Mouse (Mus musculus): ENCODE results near the gene Paqr8. TPM values are rescaled to one million over a fixed set of nuclear protein-coding genes. Genes with fewer than 3 reads are reported as not detected.

Gene Paqr8
- polyA plus RNA-seq, 1 experiment from 2014 or later: 8.4 TPM

- Histone ChIP-seq H3K9ac (ENCODE audit: low read length) (no peak overlapping the region), H3K4me1 (ENCODE audit: control insufficient read depth, insufficient read depth, low read length) (0 out of 2 replicates have a peak, but pooled peaks cover 3% of the 10 kb centered on the region), H3K9me3 (ENCODE audit: control insufficient read depth, low read length) (no peaks in the 10 kb centered on the region), H3K27me3 (ENCODE audit: control insufficient read depth, insufficient read depth, low read length) (no peaks in the 10 kb centered on the region), H3K4me3 (ENCODE audit: low read depth, low read length) (no peak overlapping the region), H3K4me2 (ENCODE audit: low read depth) (no peak overlapping the region), H3K36me3 (ENCODE audit: control insufficient read depth, insufficient read depth, low read length) (no peaks in the 10 kb centered on the region), H3K27ac (ENCODE audit: low read depth, low read length) (no peak overlapping the region)
- WGBS: 60% methylated on average over 4 of the region's 4 CpGs
- DNase-seq (ENCODE audit: low spot score): no peak
- no peak for ATAC-seq (ENCODE audit: insufficient read depth, low FRiP score, low TSS enrichment)
Measured at GRCm38 (mm10) chr1:20900336-20900735, 9.9 kb downstream of the Paqr8 start.

GRCm38 (mm10) chr1:20905501-20906127 is 15.2 kb downstream of the Paqr8 start:
- Histone ChIP-seq H3K9ac (ENCODE audit: low read length) (no peak overlapping the region), H3K27me3 (ENCODE audit: control insufficient read depth, insufficient read depth, low read length) (no peaks in the 10 kb centered on the region), H3K4me1 (ENCODE audit: control insufficient read depth, insufficient read depth, low read length) (no peaks in the 10 kb centered on the region), H3K9me3 (ENCODE audit: control insufficient read depth, low read length) (no peaks in the 10 kb centered on the region), H3K36me3 (ENCODE audit: control insufficient read depth, insufficient read depth, low read length) (no peaks in the 10 kb centered on the region), H3K4me2 (ENCODE audit: low read depth) (no peak overlapping the region), H3K4me3 (ENCODE audit: low read depth, low read length) (no peak overlapping the region), H3K27ac (ENCODE audit: low read depth, low read length) (no peak overlapping the region)
- ATAC-seq (ENCODE audit: insufficient read depth, low FRiP score, low TSS enrichment): peak; percentile 71
- WGBS: 66% methylated on average over 8 of the region's 8 CpGs
- no peak for DNase-seq (ENCODE audit: low spot score)

GRCm38 (mm10) chr1:20906128-20906515 is 15.7 kb downstream of the Paqr8 start:
- no peaks in the 10 kb centered on the region for H3K36me3 ChIP-seq (ENCODE audit: control insufficient read depth, insufficient read depth, low read length)
- no peak for ATAC-seq (ENCODE audit: insufficient read depth, low FRiP score, low TSS enrichment)
- H3K27me3 ChIP-seq (ENCODE audit: control insufficient read depth, insufficient read depth, low read length): no peaks in the 10 kb centered on the region
- H3K9ac ChIP-seq (ENCODE audit: low read length): no peak overlapping the region
- H3K9me3 ChIP-seq (ENCODE audit: control insufficient read depth, low read length): no peaks in the 10 kb centered on the region
- H3K27ac ChIP-seq (ENCODE audit: low read depth, low read length): no peak overlapping the region
- DNase-seq (ENCODE audit: low spot score): no peak
- WGBS: 84% methylated on average over 9 of the region's 9 CpGs
- no peak overlapping the region for H3K4me3 ChIP-seq (ENCODE audit: low read depth, low read length)
- H3K4me1 ChIP-seq (ENCODE audit: control insufficient read depth, insufficient read depth, low read length): no peaks in the 10 kb centered on the region
- no peak overlapping the region for H3K4me2 ChIP-seq (ENCODE audit: low read depth)

GRCm38 (mm10) chr1:20908541-20908940 is 18.1 kb downstream of the Paqr8 start:
- WGBS: 42% methylated on average over 4 of the region's 4 CpGs
- DNase-seq (ENCODE audit: low spot score): no peak

GRCm38 (mm10) chr1:20912115-20912514 is 21.7 kb downstream of the Paqr8 start:
- no peak overlapping the region for H3K4me3 ChIP-seq (ENCODE audit: low read depth, low read length)
- H3K9ac ChIP-seq (ENCODE audit: low read length): no peak overlapping the region
- H3K36me3 ChIP-seq (ENCODE audit: control insufficient read depth, insufficient read depth, low read length): no peaks in the 10 kb centered on the region
- ATAC-seq (ENCODE audit: insufficient read depth, low FRiP score, low TSS enrichment): no peak
- DNase-seq (ENCODE audit: low spot score): no peak
- no peaks in the 10 kb centered on the region for H3K4me1 ChIP-seq (ENCODE audit: control insufficient read depth, insufficient read depth, low read length)
- H3K4me2 ChIP-seq (ENCODE audit: low read depth): no peak overlapping the region
- WGBS: 39% methylated on average over 2 of the region's 2 CpGs
- no peak overlapping the region for H3K27ac ChIP-seq (ENCODE audit: low read depth, low read length)
- H3K27me3 ChIP-seq (ENCODE audit: control insufficient read depth, insufficient read depth, low read length): no peaks in the 10 kb centered on the region
- no peaks in the 10 kb centered on the region for H3K9me3 ChIP-seq (ENCODE audit: control insufficient read depth, low read length)

More at GRCm38 (mm10) chr1:20908541-20908940, 18.1 kb downstream of the Paqr8 start:
- Histone ChIP-seq H3K4me2 (ENCODE audit: low read depth) (no peak overlapping the region), H3K36me3 (ENCODE audit: control insufficient read depth, insufficient read depth, low read length) (no peaks in the 10 kb centered on the region), H3K27ac (ENCODE audit: low read depth, low read length) (no peak overlapping the region), H3K4me3 (ENCODE audit: low read depth, low read length) (no peak overlapping the region), H3K9me3 (ENCODE audit: control insufficient read depth, low read length) (no peaks in the 10 kb centered on the region), H3K27me3 (ENCODE audit: control insufficient read depth, insufficient read depth, low read length) (no peaks in the 10 kb centered on the region), H3K9ac (ENCODE audit: low read length) (no peak overlapping the region), H3K4me1 (ENCODE audit: control insufficient read depth, insufficient read depth, low read length) (no peaks in the 10 kb centered on the region)
- ATAC-seq (ENCODE audit: insufficient read depth, low FRiP score, low TSS enrichment): no peak

GRCm38 (mm10) chr1:20912527-20913171 is 22.2 kb downstream of the Paqr8 start:
- no peak overlapping the region for H3K4me3 ChIP-seq (ENCODE audit: low read depth, low read length)
- H3K9ac ChIP-seq (ENCODE audit: low read length): no peak overlapping the region
- no peaks in the 10 kb centered on the region for H3K27me3 ChIP-seq (ENCODE audit: control insufficient read depth, insufficient read depth, low read length)
- WGBS: 70% methylated on average over 13 of the region's 13 CpGs
- DNase-seq (ENCODE audit: low spot score) (no peak), ATAC-seq (ENCODE audit: insufficient read depth, low FRiP score, low TSS enrichment) (0 out of 2 replicates have a peak, but pooled peaks have one; percentile 24)
- H3K36me3 ChIP-seq (ENCODE audit: control insufficient read depth, insufficient read depth, low read length): no peaks in the 10 kb centered on the region
- no peak overlapping the region for H3K27ac ChIP-seq (ENCODE audit: low read depth, low read length)
- H3K4me1 ChIP-seq (ENCODE audit: control insufficient read depth, insufficient read depth, low read length): no peaks in the 10 kb centered on the region
- no peaks in the 10 kb centered on the region for H3K9me3 ChIP-seq (ENCODE audit: control insufficient read depth, low read length)
- no peak overlapping the region for H3K4me2 ChIP-seq (ENCODE audit: low read depth)

DNA sequence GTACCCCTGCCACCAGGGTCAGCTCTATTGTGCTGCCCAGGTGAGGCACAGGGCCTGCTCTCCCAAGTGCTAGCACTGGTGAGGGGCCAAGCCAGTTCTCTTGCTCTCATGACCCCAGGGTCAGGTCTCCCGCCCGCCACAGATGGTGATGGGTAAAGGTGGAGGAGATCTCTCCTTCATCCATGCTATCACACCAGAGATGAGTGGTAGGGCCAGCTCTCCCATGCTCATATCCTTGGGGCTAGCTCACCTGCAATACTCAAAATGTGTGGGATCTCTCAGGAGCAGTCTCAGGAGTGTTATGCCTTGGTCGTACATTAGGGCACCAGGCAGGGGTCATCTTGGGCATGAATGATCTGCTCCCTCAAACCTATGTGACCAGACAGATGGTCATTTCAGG is 24.4 kb downstream of the Paqr8 start:
- WGBS: 85% methylated on average over 3 of the region's 3 CpGs
- ATAC-seq (ENCODE audit: insufficient read depth, low FRiP score, low TSS enrichment) (no peak), DNase-seq (ENCODE audit: low spot score) (no peak)
- Histone ChIP-seq H3K27me3 (ENCODE audit: control insufficient read depth, insufficient read depth, low read length) (no peaks in the 10 kb centered on the region), H3K36me3 (ENCODE audit: control insufficient read depth, insufficient read depth, low read length) (no peaks in the 10 kb centered on the region), H3K9ac (ENCODE audit: low read length) (no peak overlapping the region), H3K4me3 (ENCODE audit: low read depth, low read length) (no peak overlapping the region), H3K4me1 (ENCODE audit: control insufficient read depth, insufficient read depth, low read length) (no peaks in the 10 kb centered on the region), H3K9me3 (ENCODE audit: control insufficient read depth, low read length) (no peaks in the 10 kb centered on the region), H3K27ac (ENCODE audit: low read depth, low read length) (no peak overlapping the region), H3K4me2 (ENCODE audit: low read depth) (no peak overlapping the region)

GRCm38 (mm10) chr1:20915608-20916007 is 25.2 kb downstream of the Paqr8 start:
- H3K27me3 ChIP-seq (ENCODE audit: control insufficient read depth, insufficient read depth, low read length): no peaks in the 10 kb centered on the region
- 89% methylated on average over 5 of the region's 5 CpGs for WGBS
- H3K9me3 ChIP-seq (ENCODE audit: control insufficient read depth, low read length): no peaks in the 10 kb centered on the region
- no peaks in the 10 kb centered on the region for H3K36me3 ChIP-seq (ENCODE audit: control insufficient read depth, insufficient read depth, low read length)
- H3K27ac ChIP-seq (ENCODE audit: low read depth, low read length): no peak overlapping the region
- H3K4me2 ChIP-seq (ENCODE audit: low read depth): no peak overlapping the region
- DNase-seq (ENCODE audit: low spot score): no peak
- no peak for ATAC-seq (ENCODE audit: insufficient read depth, low FRiP score, low TSS enrichment)
- no peak overlapping the region for H3K4me3 ChIP-seq (ENCODE audit: low read depth, low read length)
- H3K9ac ChIP-seq (ENCODE audit: low read length): no peak overlapping the region
- H3K4me1 ChIP-seq (ENCODE audit: control insufficient read depth, insufficient read depth, low read length): no peaks in the 10 kb centered on the region

DNA sequence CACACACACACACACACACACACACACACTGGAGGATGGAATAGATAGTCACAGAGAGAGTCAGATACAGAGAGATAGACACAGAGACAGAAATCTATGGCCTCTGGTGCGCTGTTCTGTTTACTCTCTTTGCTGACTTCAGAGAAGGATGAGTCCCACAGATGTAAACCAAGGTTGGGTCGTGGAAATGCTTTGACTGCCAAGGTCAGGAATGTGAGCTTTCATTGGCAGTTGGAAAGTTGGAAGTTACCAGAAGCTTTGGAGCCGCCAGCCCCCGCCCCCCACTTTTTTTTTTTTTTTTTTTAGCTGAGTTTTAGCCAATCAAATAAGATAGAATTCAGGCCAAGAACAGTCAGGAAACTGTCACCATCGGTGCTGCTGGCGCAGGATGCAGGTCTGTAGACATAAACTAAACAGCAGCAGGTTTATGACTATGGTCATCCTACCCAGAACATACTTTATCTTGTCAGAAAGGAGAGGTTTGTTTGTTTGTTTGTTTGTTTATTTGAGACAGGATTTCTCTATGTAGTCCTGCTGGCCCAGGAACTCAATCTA is 27.2 kb downstream of the Paqr8 start:
- 89% methylated on average over 6 of the region's 6 CpGs for WGBS
- no peak overlapping the region for H3K4me3 ChIP-seq (ENCODE audit: low read depth, low read length)
- ATAC-seq (ENCODE audit: insufficient read depth, low FRiP score, low TSS enrichment) (no peak), DNase-seq (ENCODE audit: low spot score) (no peak)
- no peaks in the 10 kb centered on the region for H3K9me3 ChIP-seq (ENCODE audit: control insufficient read depth, low read length)
- no peaks in the 10 kb centered on the region for H3K4me1 ChIP-seq (ENCODE audit: control insufficient read depth, insufficient read depth, low read length)
- no peak overlapping the region for H3K27ac ChIP-seq (ENCODE audit: low read depth, low read length)
- no peaks in the 10 kb centered on the region for H3K36me3 ChIP-seq (ENCODE audit: control insufficient read depth, insufficient read depth, low read length)
- H3K4me2 ChIP-seq (ENCODE audit: low read depth): no peak overlapping the region
- no peaks in the 10 kb centered on the region for H3K27me3 ChIP-seq (ENCODE audit: control insufficient read depth, insufficient read depth, low read length)
- no peak overlapping the region for H3K9ac ChIP-seq (ENCODE audit: low read length)

Data from neural tube, embryonic 11.5 days (tissue).